Mouse (Mus musculus) testis, adult 2 months (tissue): ENCODE measurements at regions not wholly inside any gene's neighbourhood (a gene's known extent, or its start where the extent isn't known, plus 50 kb on each side); places are given as distances from the start of the nearest gene placed in this dataset.

Source experiments
- H3K27ac ChIP-seq: fragments of 200-500 bp; 2 replicates; pipeline ENCODE4 v1.5.1; 2012; ENCODE audit warnings: low read depth, low read length; ENCODE audit not compliant: control insufficient read depth, insufficient read depth
- H3K27me3 ChIP-seq: fragments of 200-500 bp; 2 replicates; pipeline ENCODE4 v1.6.1; 2012; ENCODE audit warnings: mild to moderate bottlenecking, low read length, moderate library complexity; ENCODE audit not compliant: control insufficient read depth, insufficient read depth
- H3K36me3 ChIP-seq: fragments of 200-500 bp; 2 replicates; pipeline ENCODE4 v1.6.1; 2012; ENCODE audit warnings: mild to moderate bottlenecking, low read length; ENCODE audit not compliant: control insufficient read depth, insufficient read depth
- H3K4me1 ChIP-seq: fragments of 200-500 bp; 2 replicates; pipeline ENCODE4 v1.6.1; 2012; ENCODE audit warnings: low read length; ENCODE audit not compliant: control insufficient read depth, insufficient read depth
- H3K4me3 ChIP-seq: fragments of 200-500 bp; 2 replicates; pipeline ENCODE4 v1.5.1; 2012; ENCODE audit warnings: low read depth, mild to moderate bottlenecking, low read length, moderate library complexity, mixed read lengths; ENCODE audit not compliant: control insufficient read depth
- CTCF ChIP-seq: fragments of 200-500 bp; IDR thresholded peaks from 2 replicates; pipeline ENCODE4 v1.5.1; 2012; ENCODE audit warnings: low read depth, mild to moderate bottlenecking, inconsistent platforms, low read length, moderate library complexity; ENCODE audit not compliant: control insufficient read depth, insufficient read depth, insufficient replicate concordance
- POLR2A ChIP-seq: fragments of 200-500 bp; IDR thresholded peaks from 2 replicates; pipeline ENCODE4 v1.6.1; 2012; ENCODE audit warnings: low read depth, mild to moderate bottlenecking, inconsistent platforms, low read length, moderate library complexity; ENCODE audit not compliant: control insufficient read depth

GRCm38 (mm10) chr8:89680341-89680740, 636.4 kb upstream of the Sall1 start:
- Histone ChIP-seq H3K4me3 (no peak overlapping the region), H3K36me3 (no peaks in the 10 kb centered on the region), H3K27ac (no peak overlapping the region), H3K27me3 (no peaks in the 10 kb centered on the region), H3K4me1 (peaks cover 8% of the 10 kb centered on the region)
- TF ChIP-seq CTCF: no peak
- TF ChIP-seq POLR2A: no peak

GRCm38 (mm10) chr8:89679551-89679950, 635.6 kb upstream of the Sall1 start:
- Histone ChIP-seq H3K4me1 (peaks cover 8% of the 10 kb centered on the region), H3K4me3 (no peak overlapping the region), H3K36me3 (no peaks in the 10 kb centered on the region), H3K27me3 (no peaks in the 10 kb centered on the region), H3K27ac (no peak overlapping the region)
- TF ChIP-seq POLR2A: no peak
- TF ChIP-seq CTCF: no peak

GRCm38 (mm10) chr8:89677266-89677665, 633.3 kb upstream of the Sall1 start:
- H3K27ac ChIP-seq: no peak overlapping the region
- H3K36me3 ChIP-seq: no peaks in the 10 kb centered on the region
- TF ChIP-seq CTCF: no peak
- H3K4me3 ChIP-seq: no peak overlapping the region
- H3K27me3 ChIP-seq: no peaks in the 10 kb centered on the region
- H3K4me1 ChIP-seq: no peaks in the 10 kb centered on the region

- no peak for TF ChIP-seq POLR2A
- H3K27ac ChIP-seq: no peak overlapping the region
- no peaks in the 10 kb centered on the region for H3K4me1 ChIP-seq
- H3K27me3 ChIP-seq: no peaks in the 10 kb centered on the region
- H3K36me3 ChIP-seq: no peaks in the 10 kb centered on the region
- no peak overlapping the region for H3K4me3 ChIP-seq
These were observed 629.9 kb upstream of the Sall1 start for GRCm38 (mm10) chr8:89673911-89674310.

DNA sequence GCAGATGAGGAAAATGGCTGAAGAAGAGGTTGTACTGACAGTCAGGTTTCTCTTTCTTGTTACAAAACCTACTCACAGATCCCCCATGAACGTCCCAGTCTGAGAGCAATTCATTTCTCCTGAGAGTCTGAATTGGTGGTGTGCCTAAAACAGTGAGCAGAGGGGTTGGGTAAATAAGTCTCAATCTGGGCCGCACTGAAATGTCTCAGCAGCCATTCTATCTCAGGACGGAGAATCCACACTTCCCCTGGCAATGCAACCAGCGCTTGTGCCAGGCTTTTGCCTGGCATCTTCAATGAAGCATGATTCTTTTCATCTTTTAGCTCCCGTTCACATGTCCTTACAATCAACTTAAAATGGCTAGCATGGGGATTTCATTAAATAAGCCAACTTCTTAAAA, 628.7 kb upstream of the Sall1 start:
- Histone ChIP-seq H3K36me3 (no peaks in the 10 kb centered on the region), H3K27ac (no peak overlapping the region), H3K4me3 (no peak overlapping the region), H3K4me1 (no peaks in the 10 kb centered on the region), H3K27me3 (no peaks in the 10 kb centered on the region)
- TF ChIP-seq POLR2A (no peak), CTCF (no peak)

DNA sequence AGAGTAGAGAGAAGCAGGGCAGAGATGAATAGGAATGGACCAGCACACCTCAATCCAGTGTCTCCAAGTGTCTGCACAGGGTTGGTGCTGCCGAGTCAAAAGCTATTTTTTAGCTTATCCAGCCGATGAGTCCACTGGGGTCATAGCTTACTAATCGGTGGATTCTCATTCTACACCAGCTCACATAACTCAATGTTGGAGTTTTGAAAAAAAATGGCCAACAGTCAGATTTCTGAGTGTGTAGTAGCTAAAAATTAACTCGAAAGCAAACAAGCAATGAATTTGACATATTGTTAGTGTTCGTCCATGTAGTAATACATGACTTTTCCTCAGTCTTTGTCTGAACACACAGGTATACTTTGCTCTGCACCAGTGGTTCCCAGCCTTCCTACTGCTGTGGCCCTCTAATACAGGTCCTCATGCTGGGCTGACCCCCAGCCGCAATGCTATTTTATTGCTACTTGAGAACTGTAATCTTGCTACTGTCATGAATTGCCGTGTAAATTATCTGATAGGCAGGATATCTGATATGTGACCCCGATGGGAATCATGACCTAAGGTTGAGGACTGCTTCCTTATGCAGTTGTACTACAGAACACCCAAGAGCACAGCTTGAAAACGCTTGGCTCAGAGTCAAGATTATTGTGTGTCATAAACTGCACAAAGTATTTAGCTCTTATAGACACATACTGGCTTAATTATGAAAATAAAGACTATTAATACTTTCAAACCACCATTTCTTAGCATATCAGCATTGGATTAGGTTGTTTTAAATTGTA, 621.1 kb upstream of the Sall1 start:
- no peak overlapping the region for H3K27ac ChIP-seq

DNA sequence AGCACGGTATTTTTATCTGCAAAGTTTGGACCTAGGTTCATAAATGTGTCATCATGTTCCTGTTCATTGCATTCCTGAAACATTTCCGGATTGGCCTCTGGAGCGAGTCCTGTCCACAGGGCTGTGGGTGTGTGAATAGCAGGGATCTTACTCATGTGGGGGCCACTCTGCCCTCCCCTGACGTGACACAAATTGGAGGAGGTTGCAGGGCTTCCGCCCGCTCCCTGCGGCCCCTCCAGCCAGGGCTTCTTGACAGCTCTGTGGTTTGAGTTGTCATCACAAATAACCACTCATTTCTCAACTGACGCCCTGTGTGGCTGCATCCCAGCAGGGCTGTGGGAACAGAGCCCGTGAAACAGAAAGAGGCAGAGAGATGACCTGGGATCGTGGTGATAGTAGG, 619.9 kb upstream of the Sall1 start:
- no peak overlapping the region for H3K4me3 ChIP-seq
- H3K4me1 ChIP-seq: no peaks in the 10 kb centered on the region
- H3K27me3 ChIP-seq: no peaks in the 10 kb centered on the region
- H3K27ac ChIP-seq: no peak overlapping the region
- no peaks in the 10 kb centered on the region for H3K36me3 ChIP-seq
- TF ChIP-seq CTCF (no peak), POLR2A (no peak)

More for the DNA sequence above, 621.1 kb upstream of the Sall1 start:
- no peaks in the 10 kb centered on the region for H3K27me3 ChIP-seq
- TF ChIP-seq POLR2A (no peak), CTCF (no peak)
- no peaks in the 10 kb centered on the region for H3K36me3 ChIP-seq
- H3K4me1 ChIP-seq: no peaks in the 10 kb centered on the region
- H3K4me3 ChIP-seq: no peak overlapping the region
